8 mouse cellular contexts compared by ENCODE assay signal in genomic region chr2:73213539-73213870, GRCm38 (mm10). TPM values are rescaled to one million over a fixed set of nuclear protein-coding genes. Genes with fewer than 3 reads are reported as not detected.
DNase-seq lines count a peak whose midpoint lies in the region; ATAC-seq and TF ChIP-seq lines count a peak whose summit lies in the region.

No protein-coding gene starts in this region.

- peaks cover 7% of the 10 kb centered on the region; the same call in 1 of the 2 replicates for H3K36me3 ChIP-seq in heart, embryonic 15.5 days
- peaks cover 0 to 13% of the 10 kb centered on the region in 2 experiments for H3K36me3 ChIP-seq in MEL (ENCODE audit: control insufficient read depth in 1 of 2, insufficient read depth in 2 of 2, low read length in 2 of 2)
- peaks cover 7% of the 10 kb centered on the region; the same call in 1 of the 2 replicates for H3K36me3 ChIP-seq in forebrain, postnatal 0 days (ENCODE audit: insufficient read depth)
- H3K36me3 ChIP-seq in midbrain, embryonic 10.5 days: peaks cover 35% of the 10 kb centered on the region

- TF ChIP-seq POLR2A in MEL (IDR thresholded peaks at IDR 0.05; ENCODE audit: control insufficient read depth in 1 of 2, insufficient read depth in 1 of 2, low read depth in 1 of 2, low read length in 2 of 2, poor library complexity in 1 of 2): no peak

- H3K27ac ChIP-seq in heart, embryonic 15.5 days: peak overlapping the region; percentile 73
- peak overlapping the region; percentile 33 for H3K27ac ChIP-seq in MEL (ENCODE audit: control insufficient read depth, low read depth, low read length)
- H3K27ac ChIP-seq in forebrain, postnatal 0 days (ENCODE audit: low read depth, low read length): no peak overlapping the region
- H3K27ac ChIP-seq in midbrain, embryonic 10.5 days (replicated peaks): peak overlapping the region; percentile 83

- H3K4me2 ChIP-seq in heart, embryonic 15.5 days: peak overlapping the region; percentile 94
- peak overlapping the region; percentile 85 for H3K4me2 ChIP-seq in forebrain, postnatal 0 days (ENCODE audit: low read depth)

- H3K4me3 ChIP-seq in heart, embryonic 15.5 days: peak overlapping the region; percentile 94
- H3K4me3 ChIP-seq in MEL (ENCODE audit: control insufficient read depth in 1 of 2, insufficient read depth in 1 of 2, low read depth in 2 of 2, low read length in 2 of 2): peak overlapping the region; percentile 77 to 96
- peak overlapping the region; percentile 81 for H3K4me3 ChIP-seq in forebrain, postnatal 0 days (ENCODE audit: low read depth, low read length)
- H3K4me3 ChIP-seq in midbrain, embryonic 10.5 days: peak overlapping the region; percentile 69

- peak overlapping the region; percentile 82 for H3K9ac ChIP-seq in heart, embryonic 15.5 days
- peak overlapping the region; percentile 90 for H3K9ac ChIP-seq in MEL (ENCODE audit: control insufficient read depth, low read depth, low read length, poor library complexity, severe bottlenecking)
- H3K9ac ChIP-seq in forebrain, postnatal 0 days: peak overlapping the region; percentile 83

- no peak for ATAC-seq in heart, embryonic 15.5 days (replicated peaks; ENCODE audit: insufficient number of reproducible peaks, insufficient read depth, low FRiP score, low read depth)
- ATAC-seq in forebrain, postnatal 0 days: no peak

- 18% methylated on average over 7 of the region's 7 CpGs for WGBS in heart, embryonic 15.5 days
- WGBS in forebrain, postnatal 0 days: 19% methylated on average over 7 of the region's 7 CpGs
- WGBS in midbrain, embryonic 10.5 days: 19% methylated on average over 7 of the region's 7 CpGs

- no peak for DNase-seq in heart, postnatal 36 days
- DNase-seq in MEL (ENCODE audit: low read depth, low spot score): peak; percentile 48
- DNase-seq in forebrain, postnatal 0 days: peak; percentile 2
- DNase-seq in midbrain, embryonic 10.5 days (ENCODE audit: low spot score): no peak
- no peak for DNase-seq in right cerebral cortex, postnatal 4 days
- no peak for DNase-seq in layer of hippocampus, postnatal 25 days (ENCODE audit: extremely low spot score in 1 of 2, low spot score in 1 of 2)
- no peak for DNase-seq in left cerebral cortex, adult 8-10 months (ENCODE audit: low spot score in 2 of 2)

- TF ChIP-seq EP300 in MEL (IDR thresholded peaks at IDR 0.05; ENCODE audit: low read depth in 1 of 2, low read length in 2 of 2): no peak

- peaks cover 14% of the 10 kb centered on the region for H3K79me2 ChIP-seq in MEL (ENCODE audit: control insufficient read depth, insufficient read depth, low read length, poor library complexity)

- peaks cover 10% of the 10 kb centered on the region for H3K4me1 ChIP-seq in heart, embryonic 15.5 days (replicated peaks)
- peaks cover 0 to 5% of the 10 kb centered on the region in 2 experiments; a peak in 3 of 4 replicates for H3K4me1 ChIP-seq in MEL (ENCODE audit: control insufficient read depth in 1 of 2, insufficient read depth in 2 of 2, low read length in 2 of 2)
- 0 out of 2 replicates have a peak, but pooled peaks cover 10% of the 10 kb centered on the region for H3K4me1 ChIP-seq in forebrain, postnatal 0 days (ENCODE audit: insufficient read depth)
- peaks cover 24% of the 10 kb centered on the region for H3K4me1 ChIP-seq in midbrain, embryonic 10.5 days

- TF ChIP-seq CTCF in MEL (IDR thresholded peaks at IDR 0.05 in 2 of 3, conservative IDR thresholded peaks at IDR 0.05 in 1 of 3; ENCODE audit: control insufficient read depth in 1 of 3, insufficient read depth in 1 of 3, low read depth in 2 of 3, low read length in 3 of 3, poor library complexity in 1 of 3, severe bottlenecking in 1 of 3): no peak
- no peak for TF ChIP-seq CTCF in forebrain, postnatal 0 days (IDR thresholded peaks at IDR 0.05; ENCODE audit: low read depth)

- no peaks in the 10 kb centered on the region for H3K27me3 ChIP-seq in heart, embryonic 15.5 days
- H3K27me3 ChIP-seq in MEL (ENCODE audit: control insufficient read depth in 1 of 2, insufficient read depth in 2 of 2, low read length in 2 of 2): no peaks in the 10 kb centered on the region
- no peaks in the 10 kb centered on the region for H3K27me3 ChIP-seq in forebrain, postnatal 0 days (ENCODE audit: insufficient read depth, low read length)
- no peaks in the 10 kb centered on the region for H3K27me3 ChIP-seq in midbrain, embryonic 10.5 days (ENCODE audit: low read depth, poor library complexity, severe bottlenecking)

- no peaks in the 10 kb centered on the region for H3K9me3 ChIP-seq in heart, embryonic 15.5 days (replicated peaks)
- no peaks in the 10 kb centered on the region for H3K9me3 ChIP-seq in MEL (replicated peaks; ENCODE audit: insufficient read depth, low read length)
- no peaks in the 10 kb centered on the region for H3K9me3 ChIP-seq in forebrain, postnatal 0 days (ENCODE audit: low read length)
- no peaks in the 10 kb centered on the region for H3K9me3 ChIP-seq in midbrain, embryonic 10.5 days (replicated peaks)

- TF ChIP-seq RAD21 in MEL (IDR thresholded peaks at IDR 0.05; ENCODE audit: low read depth, low read length): no peak

- intact Hi-C loops in heart, postnatal 36 days (cut with DNase I): loop anchor here (10.0 kb wide), 1 partner anchor 229 kb away; the partner anchor contains the start of genes Gm11084 and Sp3

TF ChIP-seq in MEL, 35 proteins besides CTCF, POLR2A, EP300 and RAD21:
- TF ChIP-seq USF2 (IDR thresholded peaks at IDR 0.05; ENCODE audit: borderline replicate concordance in 1 of 2, insufficient read depth in 1 of 2, low read depth in 1 of 2, low read length in 2 of 2) (no peak), E2F4 (IDR thresholded peaks at IDR 0.05; ENCODE audit: borderline replicate concordance, low read depth, low read length) (no peak), GATA1 (IDR thresholded peaks at IDR 0.05; ENCODE audit: low read depth, low read length) (no peak), KAT2A (conservative IDR thresholded peaks at IDR 0.05; ENCODE audit: low read depth, low read length) (no peak), UBTF (IDR thresholded peaks at IDR 0.05; ENCODE audit: borderline replicate concordance, insufficient read depth, low read depth, low read length) (no peak), ZKSCAN1 (IDR thresholded peaks at IDR 0.05; ENCODE audit: low read depth, low read length) (no peak), RCOR1 (IDR thresholded peaks at IDR 0.05; ENCODE audit: low read depth, low read length) (no peak), SIN3A (IDR thresholded peaks at IDR 0.05; ENCODE audit: low read length) (no peak), CHD2 (IDR thresholded peaks at IDR 0.05; ENCODE audit: low read length) (no peak), GABPA (IDR thresholded peaks at IDR 0.05; ENCODE audit: low read depth, low read length) (no peak), CHD1 (IDR thresholded peaks at IDR 0.05; ENCODE audit: low read depth, low read length) (no peak), TAL1 (IDR thresholded peaks at IDR 0.05; ENCODE audit: low read length) (no peak), POLR2AphosphoS2 (IDR thresholded peaks at IDR 0.05; ENCODE audit: low read length) (no peak), MAX (IDR thresholded peaks at IDR 0.05; ENCODE audit: low read length) (no peak), ELF1 (IDR thresholded peaks at IDR 0.05; ENCODE audit: low read depth, low read length) (no peak), NELFE (IDR thresholded peaks at IDR 0.05; ENCODE audit: low read depth, low read length) (no peak), MEF2A (IDR thresholded peaks at IDR 0.05; ENCODE audit: extremely low read depth, insufficient replicate concordance, low read depth, low read length, poor library complexity, severe bottlenecking) (no peak), HCFC1 (IDR thresholded peaks at IDR 0.05; ENCODE audit: low read depth, low read length) (no peak), ETS1 (IDR thresholded peaks at IDR 0.05; ENCODE audit: low read depth, low read length) (no peak)
TF ChIP-seq in MEL: peak in this region for 0.

RNA-seq across cellular contexts. Expression of gene Ola1, which starts 5.2 kb away (rescaled TPM):
- polyA plus RNA-seq in heart, embryonic 15.5 days (2015; fragmentation: Nextera tagmentation; extraction: Ambion mirVana): 57.7 and 59.2 TPM in 2 replicates
- total RNA-seq in heart, postnatal 36 days (2021): 10 to 100 TPM; 42.9 to 44.6 TPM
- total RNA-seq in MEL (2012; rRNA removed): 69.7 and 75.8 TPM in 2 replicates
- polyA plus RNA-seq in MEL (2012; ENCODE audit: insufficient read depth in 1 of 2, insufficient read length in 2 of 2, low read depth in 1 of 2, low replicate concordance in 2 of 2, missing spikeins in 1 of 2): 10 to 100 TPM in 1 of 2 experiments, not detected in 1; 86.0 TPM
- total RNA-seq in forebrain, postnatal 0 days (2014; rRNA removed): 68.4 and 78.9 TPM in 2 replicates
- 87.4 and 97.2 TPM in 2 replicates for polyA plus RNA-seq in forebrain, postnatal 0 days (2015; fragmentation: Nextera tagmentation; extraction: Ambion mirVana)
- polyA plus RNA-seq in midbrain, embryonic 10.5 days (2016; fragmentation: Nextera tagmentation; extraction: Ambion mirVana): 92.1 and 103 TPM in 2 replicates
- total RNA-seq in layer of hippocampus, postnatal 25 days (2021): 100 to 1,000 TPM; 116 to 117 TPM
- total RNA-seq in left cerebral cortex, adult 8-10 months (2022): 100 to 1,000 TPM in 3 of 4 experiments, 10 to 100 TPM in 1; 88.6 to 104 (median 102) TPM

RNA-seq across cellular contexts. Expression of gene Sp9, which starts 58.2 kb away (rescaled TPM):
- polyA plus RNA-seq in heart, embryonic 15.5 days (2015; fragmentation: Nextera tagmentation; extraction: Ambion mirVana): not detected in 2 replicates
- not detected for total RNA-seq in heart, postnatal 36 days (2021)
- total RNA-seq in MEL (2012; rRNA removed): 0.39 TPM in 1 of 2 replicates, not detected in the other
- polyA plus RNA-seq in MEL (2012; ENCODE audit: insufficient read depth in 1 of 2, insufficient read length in 2 of 2, low read depth in 1 of 2, low replicate concordance in 2 of 2, missing spikeins in 1 of 2): under 1 TPM in 1 of 2 experiments, not detected in 1; 0.03 TPM
- 12.8 and 18.1 TPM in 2 replicates for total RNA-seq in forebrain, postnatal 0 days (2014; rRNA removed)
- 7.7 and 9.8 TPM in 2 replicates for polyA plus RNA-seq in forebrain, postnatal 0 days (2015; fragmentation: Nextera tagmentation; extraction: Ambion mirVana)
- 1.5 and 1.8 TPM in 2 replicates for polyA plus RNA-seq in midbrain, embryonic 10.5 days (2016; fragmentation: Nextera tagmentation; extraction: Ambion mirVana)
- total RNA-seq in layer of hippocampus, postnatal 25 days (2021): 1 to 10 TPM; 2.9 to 3.6 TPM
- 1 to 10 TPM; 4.9 to 5.9 (median 5.3) TPM for total RNA-seq in left cerebral cortex, adult 8-10 months (2022)

Comparison
In these comparisons a context has a peak if more than half of its experiments do, and no peak if none do; other contexts are left out.
1. DNase-seq: peak in MEL (single experiment) and forebrain, postnatal 0 days (single experiment); none in heart, postnatal 36 days (0 of 2), midbrain, embryonic 10.5 days (single experiment), right cerebral cortex, postnatal 4 days (single experiment), layer of hippocampus, postnatal 25 days (0 of 2) and left cerebral cortex, adult 8-10 months (0 of 2).
2. Peak in every context shown above with its lines, with median percentiles within 50 percentile points of each other: H3K4me3 ChIP-seq and H3K9ac ChIP-seq.